Mouse (Mus musculus): ENCODE results near the gene Hoxd8.

- TF ChIP-seq CTCF (IDR thresholded peaks at IDR 0.05; ENCODE audit: low read depth, low read length): no peak
- no peak for TF ChIP-seq POLR2A (IDR thresholded peaks at IDR 0.05; ENCODE audit: extremely low read depth, insufficient read depth, low read length)
Observed at GRCm38 (mm10) chr2:74676376-74677052, 27.9 kb upstream of the Hoxd8 start.

Measured in liver, adult 2 months (tissue).